Mouse (Mus musculus) embryonic facial prominence, embryonic 11.5 days (tissue): ENCODE results near the gene Cfap299. TPM values are rescaled to one million over a fixed set of nuclear protein-coding genes. Genes with fewer than 3 reads are reported as not detected.

Source experiments
- microRNA counts: library from miRNA; unstranded; fragments of <30 nt; microRNA quantifications from one replicate; lab custom pipeline; 2016
- microRNA-seq: library from miRNA; unstranded; fragments of <30 nt; microRNA quantifications from one replicate; pipeline ENCODE4, GENCODE M21; 2016; ENCODE audit warnings: borderline number of aligned reads
- polyA plus RNA-seq: library from polyadenylated mRNA; unstranded; fragments of >200 nt; fragmentation: Nextera tagmentation; extraction: Ambion mirVana; gene quantifications from 2 replicates; pipeline ENCODE4 v1.2.1, GENCODE M21; 2014

Gene Cfap299
- polyA plus RNA-seq, 1 experiment from 2014 or later: 1.5 TPM

MicroRNAs encoded within 50 kb of the gene (microRNA counts, 519-probe panel; counts per million panel counts)
- not detected for microRNA mmu-miR-703 (lab: Ali Mortazavi, UCI)

Small RNA genes within 50 kb of the gene (microRNA-seq; reads per million reads assigned to microRNA genes)
- not detected for gene Mir703

Other genes with a start within 250 kb of the Cfap299 start
- gene Prdm8, start 162.1 kb upstream of the Cfap299 start, polyA plus RNA-seq: 0.22 and 0.45 TPM in 2 replicates
- gene Fgf5, start 75.1 kb upstream of the Cfap299 start, polyA plus RNA-seq: 1.0 and 2.2 TPM in 2 replicates
- gene Gm11111, start 223.4 kb downstream of the Cfap299 start, polyA plus RNA-seq: not detected in 2 replicates